Mouse (Mus musculus) olfactory bulb, adult 2 months (tissue): ENCODE data around the gene Shisa9. TPM values are rescaled to one million over a fixed set of nuclear protein-coding genes. Genes with fewer than 3 reads are reported as not detected.

Experiments used
- H3K27ac ChIP-seq: fragments of 200-500 bp; 2 replicates; pipeline ENCODE4 v1.5.1; 2012; ENCODE audit warnings: low read depth, low read length; ENCODE audit not compliant: insufficient read depth
- H3K4me1 ChIP-seq: fragments of 200-500 bp; 2 replicates; pipeline ENCODE4 v1.6.1; 2012; ENCODE audit warnings: low read length; ENCODE audit not compliant: control insufficient read depth, insufficient read depth
- H3K4me3 ChIP-seq: fragments of 200-500 bp; 2 replicates; pipeline ENCODE4 v1.5.1; 2012; ENCODE audit warnings: mild to moderate bottlenecking, low read depth, low read length, moderate library complexity; ENCODE audit not compliant: insufficient read depth
- CTCF ChIP-seq: fragments of 200-500 bp; IDR thresholded peaks from 2 replicates; pipeline ENCODE4 v1.5.1; 2012; ENCODE audit warnings: low read depth, mild to moderate bottlenecking, low read length, moderate library complexity; ENCODE audit not compliant: insufficient read depth
- POLR2A ChIP-seq: fragments of 200-500 bp; IDR thresholded peaks from 2 replicates; pipeline ENCODE4 v1.6.1; 2012; ENCODE audit warnings: mild to moderate bottlenecking, low read depth, low read length, moderate library complexity; ENCODE audit not compliant: insufficient read depth
- WGBS: fragments of 180-500 bp; shearing (Covaris S2); methylation state at CpG from one replicate; pipeline ENCODE4 v1.1.7; 2018; 5-methylcytosine and 5-hydroxymethylcytosine counted together
- polyA plus RNA-seq: library from polyadenylated mRNA; stranded (reverse); fragments of >200 nt; gene quantifications from 2 replicates; pipeline ENCODE4 v1.2.4, GENCODE M21; 2012; ENCODE audit warnings: low replicate concordance; ENCODE audit not compliant: missing spikeins, insufficient read depth, insufficient read length

Gene Shisa9
- polyA plus RNA-seq, 1 experiment = 125 TPM

GRCm38 (mm10) chr16:11983106-11983615, 752 bp upstream of the Shisa9 start:
- Histone ChIP-seq H3K27ac (peak overlapping the region; percentile 48; the same call in 1 of the 2 replicates), H3K4me3 (peak overlapping the region; percentile 74), H3K4me1 (peaks cover 19% of the 10 kb centered on the region)
- TF ChIP-seq POLR2A (no peak), CTCF (no peak)
- under 1% methylated on average over 25 of the region's 25 CpGs for WGBS

GRCm38 (mm10) chr16:11984271-11984791, 418 bp downstream of the Shisa9 start:
- under 1% methylated on average over 73 of the region's 76 CpGs for WGBS
- Histone ChIP-seq H3K27ac (peak overlapping the region; percentile 8; the same call in 1 of the 2 replicates), H3K4me3 (peak overlapping the region; percentile 74), H3K4me1 (peaks cover 19% of the 10 kb centered on the region)
- TF ChIP-seq CTCF (no peak), POLR2A (no peak)

GRCm38 (mm10) chr16:11987056-11987455, 3.1 kb downstream of the Shisa9 start:
- peaks cover 19% of the 10 kb centered on the region for H3K4me1 ChIP-seq
- H3K27ac ChIP-seq = no peak overlapping the region
- TF ChIP-seq POLR2A = no peak
- TF ChIP-seq CTCF = no peak
- WGBS = 73% methylated on average over 4 of the region's 4 CpGs
- peak overlapping the region; percentile 30 for H3K4me3 ChIP-seq

DNA sequence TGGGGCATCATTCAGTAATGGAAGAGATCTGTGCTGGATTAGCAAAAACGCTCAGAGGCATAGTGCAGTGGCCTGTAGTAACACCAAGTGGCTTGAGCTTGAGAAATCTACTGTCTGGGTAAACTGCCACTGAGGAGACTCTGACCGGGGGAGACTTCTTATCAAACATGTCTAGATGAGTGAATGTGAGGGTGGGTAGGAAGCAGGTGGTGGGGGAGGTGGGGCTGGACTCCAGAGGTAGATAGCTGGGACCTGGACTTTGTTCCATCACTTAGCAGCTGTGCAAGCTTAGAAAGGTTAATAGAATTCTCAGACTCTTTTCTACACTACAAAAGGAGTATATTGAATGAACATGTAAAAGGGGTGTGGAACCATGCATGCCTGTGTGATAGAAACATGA, 21.3 kb downstream of the Shisa9 start:
- H3K27ac ChIP-seq = no peak overlapping the region
- no peak for TF ChIP-seq POLR2A
- no peak for TF ChIP-seq CTCF
- WGBS = 83% methylated on average over 2 of the region's 2 CpGs
- H3K4me1 ChIP-seq = no peaks in the 10 kb centered on the region
- no peak overlapping the region for H3K4me3 ChIP-seq

DNA sequence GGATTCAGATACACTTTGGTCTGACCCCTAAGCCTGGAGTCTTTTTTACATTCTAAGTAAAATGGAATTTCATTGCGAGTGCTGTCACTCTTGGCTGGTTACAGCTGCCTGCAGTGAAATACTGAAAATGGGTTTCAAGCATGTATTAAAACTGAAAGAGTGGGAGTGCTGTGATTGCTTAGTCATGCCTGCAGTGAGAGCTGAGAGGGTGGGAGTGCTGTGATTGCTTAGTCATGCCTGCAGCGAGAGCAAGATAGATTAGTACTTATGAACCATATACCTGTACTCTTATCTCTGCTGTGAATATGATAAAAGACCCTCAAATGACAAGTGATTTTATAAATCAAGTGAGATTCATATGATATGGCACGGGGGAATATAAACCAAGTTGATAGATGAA, 26.2 kb downstream of the Shisa9 start:
- 73% methylated on average over 3 of the region's 3 CpGs for WGBS
- H3K27ac ChIP-seq = no peak overlapping the region
- H3K4me3 ChIP-seq = no peak overlapping the region
- TF ChIP-seq CTCF (no peak), POLR2A (no peak)
- H3K4me1 ChIP-seq = no peaks in the 10 kb centered on the region

- TF ChIP-seq POLR2A (no peak), CTCF (no peak)
- H3K4me3 ChIP-seq = no peak overlapping the region
- 74% methylated on average over 2 of the region's 2 CpGs for WGBS
- H3K27ac ChIP-seq = no peak overlapping the region
- H3K4me1 ChIP-seq = no peaks in the 10 kb centered on the region
Observed at GRCm38 (mm10) chr16:12012747-12013146, 28.8 kb downstream of the Shisa9 start.

DNA sequence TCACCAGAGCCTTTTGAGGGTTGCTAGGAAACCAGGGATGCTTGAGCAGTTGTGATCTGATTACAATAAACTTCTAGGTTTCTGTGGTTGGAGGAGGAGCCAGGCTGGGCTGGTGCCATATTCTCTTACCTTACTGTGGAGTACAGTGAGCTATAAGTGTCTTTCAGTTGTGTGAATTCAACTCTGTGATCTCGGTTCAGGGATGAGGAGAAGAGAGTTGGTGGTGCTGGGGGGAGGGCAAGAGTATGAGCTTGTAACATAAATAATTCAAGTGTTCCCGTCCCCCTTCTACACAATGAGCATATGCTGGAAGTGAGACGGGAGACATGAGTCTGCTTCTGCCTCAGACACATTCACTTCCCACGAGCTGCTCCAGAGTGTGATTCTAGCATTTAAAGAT, 30.6 kb downstream of the Shisa9 start:
- TF ChIP-seq CTCF (no peak), POLR2A (no peak)
- Histone ChIP-seq H3K4me1 (no peaks in the 10 kb centered on the region), H3K4me3 (no peak overlapping the region), H3K27ac (no peak overlapping the region)
- WGBS = 45% methylated on average over 4 of the region's 4 CpGs

DNA sequence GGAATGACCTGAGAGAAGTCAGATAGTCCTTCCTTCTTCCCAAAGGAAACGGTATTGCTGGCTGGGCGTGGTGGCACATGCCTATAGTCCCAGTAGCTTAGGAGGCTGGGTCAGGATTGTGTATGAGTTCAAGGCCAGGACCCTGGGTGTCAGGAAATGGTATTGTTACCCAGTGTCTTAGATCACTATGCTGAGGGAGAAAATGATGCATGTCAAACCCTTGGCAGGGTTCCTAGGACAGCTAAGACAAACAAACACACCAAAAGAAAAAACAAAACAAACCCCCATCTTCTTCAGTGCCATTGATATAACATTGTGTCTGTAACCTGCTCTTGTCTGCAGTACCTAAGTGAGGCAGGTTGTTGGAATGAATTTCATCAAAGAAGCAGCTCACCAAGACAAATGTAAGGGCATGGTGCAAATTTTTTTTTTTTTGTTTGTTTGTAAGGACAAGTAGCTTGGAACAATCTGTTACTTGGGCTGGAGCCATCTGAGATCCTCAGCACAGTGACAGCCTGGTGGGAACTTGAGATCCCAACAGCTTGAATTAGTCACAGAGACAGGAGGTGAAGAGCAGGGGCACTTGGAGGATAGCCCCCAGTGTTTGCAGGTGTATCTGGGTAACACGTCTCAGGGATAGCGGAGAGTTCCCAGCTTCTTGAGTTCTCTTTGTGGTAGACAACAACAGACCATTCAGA, 34.2 kb downstream of the Shisa9 start:
- no peak overlapping the region for H3K27ac ChIP-seq
- WGBS = 80% methylated on average over 4 of the region's 4 CpGs

GRCm38 (mm10) chr16:12020103-12020755, 36.3 kb downstream of the Shisa9 start:
- H3K4me1 ChIP-seq = no peaks in the 10 kb centered on the region
- no peak for TF ChIP-seq CTCF
- no peak for TF ChIP-seq POLR2A
- no peak overlapping the region for H3K4me3 ChIP-seq
- WGBS = 90% methylated on average over 1 of the region's 1 CpGs
- H3K27ac ChIP-seq = no peak overlapping the region

More for the DNA sequence above, 34.2 kb downstream of the Shisa9 start:
- no peak overlapping the region for H3K4me3 ChIP-seq
- TF ChIP-seq POLR2A (no peak), CTCF (no peak)
- H3K4me1 ChIP-seq = no peaks in the 10 kb centered on the region
